Mouse (Mus musculus): ENCODE measurements around the gene Mybph. TPM values are rescaled to one million over a fixed set of nuclear protein-coding genes. Genes with fewer than 3 reads are reported as not detected.

Mybph gene
- polyA plus RNA-seq, 1 experiment from 2014 or later = 102 TPM

GRCm38 (mm10) chr1:134162510-134163225 lies 30.6 kb upstream of the Mybph start:
- 63% methylated on average over 6 of the region's 6 CpGs for WGBS
- H3K4me1 ChIP-seq = no peaks in the 10 kb centered on the region; the same call in 1 of the 2 replicates
- H3K4me3 ChIP-seq (replicated peaks) = no peak overlapping the region
- no peaks in the 10 kb centered on the region for H3K9me3 ChIP-seq (replicated peaks)
- no peaks in the 10 kb centered on the region for H3K36me3 ChIP-seq
- no peaks in the 10 kb centered on the region for H3K27me3 ChIP-seq
- H3K9ac ChIP-seq = no peak overlapping the region
- ATAC-seq (ENCODE audit: insufficient number of reproducible peaks, low FRiP score, low TSS enrichment, low read depth) = no peak
- no peak overlapping the region for H3K27ac ChIP-seq (replicated peaks)
- H3K4me2 ChIP-seq (replicated peaks) = no peak overlapping the region

DNA sequence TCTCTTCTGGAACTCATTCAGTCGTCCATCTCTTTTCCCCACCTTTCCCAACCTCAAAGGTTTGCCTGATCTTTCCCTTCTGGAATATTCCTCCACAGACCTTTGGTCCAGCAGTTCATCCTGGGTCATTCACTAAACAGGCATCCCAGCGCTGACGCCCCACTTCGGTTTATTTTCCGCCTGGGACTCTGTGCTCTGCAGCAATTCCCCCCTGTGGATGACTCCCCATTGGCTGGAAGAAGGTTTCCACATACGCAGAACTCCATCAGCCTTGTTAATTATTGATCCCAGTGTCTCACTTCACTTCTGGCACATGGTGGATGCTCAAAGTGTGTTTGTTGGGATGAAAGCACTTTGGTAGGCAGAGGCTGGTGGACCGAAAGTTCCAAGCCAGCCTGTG lies 29.8 kb upstream of the Mybph start:
- H3K27me3 ChIP-seq = no peaks in the 10 kb centered on the region
- ATAC-seq (ENCODE audit: insufficient number of reproducible peaks, low FRiP score, low TSS enrichment, low read depth) = no peak
- no peak overlapping the region for H3K4me3 ChIP-seq (replicated peaks)
- no peaks in the 10 kb centered on the region; the same call in 1 of the 2 replicates for H3K4me1 ChIP-seq
- H3K36me3 ChIP-seq = no peaks in the 10 kb centered on the region
- no peak overlapping the region for H3K27ac ChIP-seq (replicated peaks)
- no peak overlapping the region for H3K4me2 ChIP-seq (replicated peaks)
- H3K9ac ChIP-seq = no peak overlapping the region
- no peaks in the 10 kb centered on the region for H3K9me3 ChIP-seq (replicated peaks)
- 90% methylated on average over 7 of the region's 7 CpGs for WGBS

GRCm38 (mm10) chr1:134164454-134164853 lies 28.8 kb upstream of the Mybph start:
- Histone ChIP-seq H3K36me3 (no peaks in the 10 kb centered on the region), H3K4me3 (replicated peaks) (no peak overlapping the region)
- WGBS = 48% methylated on average over 4 of the region's 4 CpGs

DNA sequence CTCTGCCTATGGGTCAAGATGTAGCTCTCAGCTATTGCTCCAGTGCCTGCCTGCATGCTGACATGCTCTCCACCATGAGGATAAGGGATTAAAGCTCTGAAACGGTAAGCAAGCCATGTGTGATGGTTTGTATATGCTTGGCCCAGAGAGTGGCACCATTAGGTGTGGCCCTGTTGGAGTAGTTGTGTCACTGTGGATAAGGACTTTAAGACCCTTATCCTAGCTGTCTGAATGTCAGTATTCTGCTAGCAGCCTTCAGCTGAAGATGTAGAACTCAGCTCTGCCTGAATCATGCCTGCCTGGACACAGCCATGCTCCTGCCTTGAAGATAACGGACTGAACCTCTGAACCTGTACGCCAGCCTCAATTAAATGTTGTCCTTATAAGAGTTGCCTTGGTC lies 26.7 kb upstream of the Mybph start:
- H3K4me2 ChIP-seq (replicated peaks) = no peak overlapping the region
- no peak for ATAC-seq (ENCODE audit: insufficient number of reproducible peaks, low FRiP score, low TSS enrichment, low read depth)
- H3K9me3 ChIP-seq (replicated peaks) = no peaks in the 10 kb centered on the region
- H3K4me3 ChIP-seq (replicated peaks) = no peak overlapping the region
- no peak overlapping the region for H3K9ac ChIP-seq
- WGBS = 92% methylated on average over 3 of the region's 3 CpGs
- H3K27ac ChIP-seq (replicated peaks) = no peak overlapping the region
- no peaks in the 10 kb centered on the region for H3K36me3 ChIP-seq
- H3K4me1 ChIP-seq = no peaks in the 10 kb centered on the region
- no peaks in the 10 kb centered on the region for H3K27me3 ChIP-seq

More at GRCm38 (mm10) chr1:134164454-134164853, 28.8 kb upstream of the Mybph start:
- H3K27me3 ChIP-seq = no peaks in the 10 kb centered on the region
- no peaks in the 10 kb centered on the region for H3K9me3 ChIP-seq (replicated peaks)
- no peak overlapping the region for H3K4me2 ChIP-seq (replicated peaks)
- no peaks in the 10 kb centered on the region; the same call in 1 of the 2 replicates for H3K4me1 ChIP-seq
- H3K9ac ChIP-seq = no peak overlapping the region
- ATAC-seq (ENCODE audit: insufficient number of reproducible peaks, low FRiP score, low TSS enrichment, low read depth) = no peak
- no peak overlapping the region for H3K27ac ChIP-seq (replicated peaks)

DNA sequence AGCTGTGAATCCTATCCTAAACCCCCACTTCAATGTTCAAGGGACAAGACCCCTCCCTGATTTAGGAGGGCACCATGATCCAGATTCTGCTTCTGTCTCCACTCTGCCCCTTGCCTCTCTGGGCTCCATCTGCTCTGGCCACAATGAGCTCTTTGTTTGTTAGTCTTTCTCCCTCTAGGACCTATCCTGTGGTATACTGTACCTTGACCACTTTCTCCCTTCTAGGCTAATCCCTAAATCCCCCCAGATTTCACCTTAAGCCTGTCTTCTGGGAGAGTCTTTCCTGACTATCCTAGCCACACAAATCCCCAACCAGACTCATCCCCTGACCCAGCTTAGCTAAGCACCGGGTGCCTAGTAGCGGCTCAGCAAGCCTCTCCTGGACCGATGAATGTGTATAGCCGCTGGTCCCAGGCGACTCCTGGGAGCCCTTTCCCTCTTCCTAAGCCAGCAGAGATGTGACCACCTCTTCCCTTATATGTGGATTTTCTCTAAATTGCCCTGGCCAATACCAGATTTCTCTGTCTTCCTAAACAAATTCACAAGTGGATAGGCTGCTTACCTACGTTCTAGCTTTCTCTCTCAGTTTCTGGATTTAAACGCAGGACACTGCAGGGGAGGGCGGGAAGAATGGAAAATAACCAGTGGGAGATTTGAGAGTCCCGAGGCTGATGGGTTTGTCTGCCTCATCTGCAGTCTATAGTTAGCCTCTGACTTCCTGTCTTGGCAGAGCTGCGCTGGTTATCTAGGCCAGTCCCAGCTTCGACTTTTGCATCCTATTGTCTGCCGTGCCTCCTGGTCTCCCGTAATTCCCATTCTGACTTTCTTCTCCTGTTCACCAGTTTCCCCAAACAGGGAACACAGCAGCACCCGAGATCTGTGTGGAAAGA lies 25.6 kb upstream of the Mybph start:
- 42% methylated on average over 14 of the region's 14 CpGs for WGBS
- H3K36me3 ChIP-seq = no peaks in the 10 kb centered on the region
- H3K4me2 ChIP-seq (replicated peaks) = no peak overlapping the region
- no peak overlapping the region for H3K27ac ChIP-seq (replicated peaks)
- H3K27me3 ChIP-seq = no peaks in the 10 kb centered on the region
- ATAC-seq (ENCODE audit: insufficient number of reproducible peaks, low FRiP score, low TSS enrichment, low read depth) = no peak
- H3K4me1 ChIP-seq = no peaks in the 10 kb centered on the region
- H3K9ac ChIP-seq = no peak overlapping the region
- H3K4me3 ChIP-seq (replicated peaks) = no peak overlapping the region
- H3K9me3 ChIP-seq (replicated peaks) = no peaks in the 10 kb centered on the region

GRCm38 (mm10) chr1:134168567-134168966 lies 24.7 kb upstream of the Mybph start:
- Histone ChIP-seq H3K27me3 (no peaks in the 10 kb centered on the region), H3K4me3 (replicated peaks) (no peak overlapping the region), H3K4me2 (replicated peaks) (no peak overlapping the region), H3K4me1 (no peaks in the 10 kb centered on the region), H3K9ac (no peak overlapping the region), H3K36me3 (no peaks in the 10 kb centered on the region), H3K9me3 (replicated peaks) (no peaks in the 10 kb centered on the region), H3K27ac (replicated peaks) (no peak overlapping the region)
- whole genome bisulfite sequencing = 83% methylated on average over 3 of the region's 3 CpGs
- no peak for ATAC-seq (ENCODE audit: insufficient number of reproducible peaks, low FRiP score, low TSS enrichment, low read depth)

GRCm38 (mm10) chr1:134168985-134169697 lies 24.1 kb upstream of the Mybph start:
- H3K27me3 ChIP-seq = no peaks in the 10 kb centered on the region
- no peak overlapping the region for H3K9ac ChIP-seq
- no peaks in the 10 kb centered on the region for H3K36me3 ChIP-seq
- H3K4me1 ChIP-seq = no peaks in the 10 kb centered on the region
- no peak overlapping the region for H3K4me2 ChIP-seq (replicated peaks)
- no peaks in the 10 kb centered on the region for H3K9me3 ChIP-seq (replicated peaks)
- no peak for ATAC-seq (ENCODE audit: insufficient number of reproducible peaks, low FRiP score, low TSS enrichment, low read depth)
- WGBS = 83% methylated on average over 8 of the region's 8 CpGs
- H3K4me3 ChIP-seq (replicated peaks) = no peak overlapping the region
- no peak overlapping the region for H3K27ac ChIP-seq (replicated peaks)

- no peak overlapping the region for H3K4me3 ChIP-seq (replicated peaks)
- H3K36me3 ChIP-seq = no peaks in the 10 kb centered on the region
- 0 out of 2 replicates have a peak, but pooled peaks cover 3% of the 10 kb centered on the region for H3K4me1 ChIP-seq
- H3K27ac ChIP-seq (replicated peaks) = no peak overlapping the region
- H3K9me3 ChIP-seq (replicated peaks) = no peaks in the 10 kb centered on the region
- 54% methylated on average over 7 of the region's 7 CpGs for WGBS
- no peak for ATAC-seq (ENCODE audit: insufficient number of reproducible peaks, low FRiP score, low TSS enrichment, low read depth)
- H3K9ac ChIP-seq = no peak overlapping the region
- H3K27me3 ChIP-seq = no peaks in the 10 kb centered on the region
- H3K4me2 ChIP-seq (replicated peaks) = no peak overlapping the region
Observed at GRCm38 (mm10) chr1:134173081-134173480, 20.2 kb upstream of the Mybph start.

GRCm38 (mm10) chr1:134177976-134178375 lies 15.3 kb upstream of the Mybph start:
- no peaks in the 10 kb centered on the region for H3K36me3 ChIP-seq
- no peaks in the 10 kb centered on the region for H3K9me3 ChIP-seq (replicated peaks)
- no peak overlapping the region for H3K27ac ChIP-seq (replicated peaks)
- H3K9ac ChIP-seq = no peak overlapping the region
- WGBS = 72% methylated on average over 5 of the region's 5 CpGs
- H3K4me3 ChIP-seq (replicated peaks) = no peak overlapping the region
- no peaks in the 10 kb centered on the region for H3K27me3 ChIP-seq
- H3K4me2 ChIP-seq (replicated peaks) = no peak overlapping the region
- H3K4me1 ChIP-seq = 0 out of 2 replicates have a peak, but pooled peaks cover 3% of the 10 kb centered on the region
- no peak for ATAC-seq (ENCODE audit: insufficient number of reproducible peaks, low FRiP score, low TSS enrichment, low read depth)

DNA sequence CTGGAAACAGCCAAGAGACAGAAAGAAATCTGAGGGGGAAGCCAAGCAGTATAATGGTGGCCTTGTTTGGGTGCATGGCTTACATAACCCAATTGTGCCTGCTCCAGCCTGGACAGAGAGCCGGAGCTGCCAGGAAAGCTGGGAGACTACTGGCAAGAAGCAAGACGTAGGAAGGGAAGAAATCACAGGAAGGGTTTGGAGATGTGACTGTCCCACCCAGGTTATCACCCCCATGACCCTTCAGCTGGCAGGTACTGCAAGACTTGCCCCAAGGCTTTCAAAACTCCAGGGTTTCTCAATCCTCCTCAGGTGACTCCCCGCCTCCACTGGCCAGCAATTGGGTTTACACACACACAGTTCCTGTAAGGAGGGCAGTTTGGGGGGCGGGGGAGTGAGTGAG lies 11.2 kb upstream of the Mybph start, which contains the start of gene Chil1:
Gene Chil1, plus strand, starts transcription at position 152 of the 400 bp plus-strand sequence.
- H3K9ac ChIP-seq = no peak within 1 kb of the TSS; the same call in 1 of the 2 replicates
- no peak within 1 kb of the TSS for H3K4me2 ChIP-seq (replicated peaks)
- H3K4me1 ChIP-seq = 0 out of 2 replicates have a peak, but pooled peaks cover 3% of the 10 kb centered on the region
- H3K27ac ChIP-seq (replicated peaks) = no peak within 1 kb of the TSS
- no peaks in the 10 kb centered on the region for H3K27me3 ChIP-seq
- H3K9me3 ChIP-seq (replicated peaks) = no peaks in the 10 kb centered on the region
- H3K36me3 ChIP-seq = no peaks in the 10 kb centered on the region
- no peak for ATAC-seq (ENCODE audit: insufficient number of reproducible peaks, low FRiP score, low TSS enrichment, low read depth)
- 41% methylated on average over 4 of the region's 4 CpGs for WGBS
- H3K4me3 ChIP-seq (replicated peaks) = no peak within 1 kb of the TSS

DNA sequence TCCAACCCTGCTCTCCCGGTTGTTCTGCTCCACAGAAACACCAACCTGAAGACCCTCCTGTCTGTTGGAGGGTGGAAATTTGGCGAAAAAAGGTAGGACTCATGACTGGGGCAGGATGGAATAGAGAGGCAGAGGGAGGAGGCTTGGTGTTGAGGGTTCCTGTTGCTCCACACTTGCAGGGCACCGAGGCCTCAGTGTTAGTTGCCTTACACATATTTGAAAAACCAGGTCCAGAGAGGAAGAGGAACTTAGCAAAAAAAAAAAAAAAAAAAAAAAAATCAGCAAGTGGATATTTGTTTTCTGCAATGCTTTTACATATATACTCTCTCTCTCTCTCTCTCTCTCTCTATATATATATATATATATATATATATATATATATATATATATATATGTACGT lies 9.2 kb upstream of the Mybph start:
- Histone ChIP-seq H3K9ac (no peak overlapping the region), H3K9me3 (replicated peaks) (no peaks in the 10 kb centered on the region), H3K36me3 (no peaks in the 10 kb centered on the region), H3K4me1 (peaks cover 9% of the 10 kb centered on the region), H3K4me2 (replicated peaks) (no peak overlapping the region), H3K27ac (replicated peaks) (no peak overlapping the region), H3K27me3 (no peaks in the 10 kb centered on the region), H3K4me3 (replicated peaks) (no peak overlapping the region)
- ATAC-seq (ENCODE audit: insufficient number of reproducible peaks, low FRiP score, low TSS enrichment, low read depth) = no peak
- 89% methylated on average over 4 of the region's 4 CpGs for WGBS
